Mouse (Mus musculus) erythroblast, embryonic 14.5 days (primary cell): ENCODE measurements around the gene Sox4. TPM values are rescaled to one million over a fixed set of nuclear protein-coding genes. Genes with fewer than 3 reads are reported as not detected.

Experiments used
- H3K27me3 ChIP-seq: 2 replicates; pipeline ENCODE4 v1.6.1; 2012; ENCODE audit warnings: inconsistent platforms; ENCODE audit not compliant: control insufficient read depth
- H3K36me3 ChIP-seq: 2 replicates; pipeline ENCODE4 v1.6.1; 2012; ENCODE audit warnings: mild to moderate bottlenecking, inconsistent platforms; ENCODE audit not compliant: control insufficient read depth
- H3K4me1 ChIP-seq: 2 replicates; pipeline ENCODE4 v1.6.1; 2012; ENCODE audit warnings: inconsistent platforms; ENCODE audit not compliant: control insufficient read depth
- H3K4me3 ChIP-seq: replicated peaks from 2 replicates; pipeline ENCODE3; 2012; ENCODE audit warnings: moderate library complexity, mild to moderate bottlenecking, inconsistent platforms
- H3K9me3 ChIP-seq: 2 replicates; pipeline ENCODE4 v1.6.1; 2012; ENCODE audit warnings: low read length, inconsistent platforms, mixed read lengths; ENCODE audit not compliant: control insufficient read depth
- GATA1 ChIP-seq: IDR thresholded peaks from 2 replicates; pipeline ENCODE4 v1.6.1; 2012; ENCODE audit warnings: low read length, inconsistent platforms, mixed read lengths
- TAL1 ChIP-seq: IDR thresholded peaks from 3 replicates; pipeline ENCODE4 v1.6.1; 2012; ENCODE audit warnings: low read length, inconsistent platforms, mixed read lengths
- polyA plus RNA-seq: library from polyadenylated mRNA; stranded (reverse); fragments of >175 nt; gene quantifications from 2 replicates; pipeline ENCODE4 v1.2.3, GENCODE M21; 2012

Gene Sox4
- polyA plus RNA-seq: 0.09 and 0.19 TPM in 2 replicates

DNA sequence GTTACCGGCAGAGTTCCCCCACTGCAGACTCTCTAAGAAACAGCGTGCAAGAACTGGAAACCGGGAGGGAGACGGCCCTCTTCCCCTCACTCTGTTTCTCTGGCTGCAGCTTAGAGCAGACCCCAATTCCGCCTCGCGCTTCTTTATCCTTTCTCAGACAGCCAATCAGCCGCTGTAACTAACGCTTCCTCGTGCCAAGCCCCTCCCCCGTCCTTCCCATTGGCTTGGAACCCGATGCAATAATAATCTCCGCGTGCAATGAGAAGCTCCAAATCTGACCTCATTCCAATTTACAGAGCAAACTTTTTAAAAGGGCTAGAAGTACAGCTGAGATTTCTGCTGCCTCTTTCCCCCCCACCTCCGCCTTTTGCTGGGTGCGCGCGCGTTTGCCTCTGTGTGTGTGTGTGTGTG, at the start of gene Sox4:
Sox4 (minus strand) TSS at position 133 of the 411 bp plus-strand sequence.
- H3K27me3 ChIP-seq: peaks cover 59% of the 10 kb centered on the region
- TF ChIP-seq GATA1 (no peak), TAL1 (no peak)
- H3K36me3 ChIP-seq: no peaks in the 10 kb centered on the region
- peak within 1 kb of the TSS; percentile 56 for H3K4me3 ChIP-seq
- peaks cover 41% of the 10 kb centered on the region for H3K4me1 ChIP-seq
- peaks cover 9% of the 10 kb centered on the region; the same call in 1 of the 2 replicates for H3K9me3 ChIP-seq

DNA sequence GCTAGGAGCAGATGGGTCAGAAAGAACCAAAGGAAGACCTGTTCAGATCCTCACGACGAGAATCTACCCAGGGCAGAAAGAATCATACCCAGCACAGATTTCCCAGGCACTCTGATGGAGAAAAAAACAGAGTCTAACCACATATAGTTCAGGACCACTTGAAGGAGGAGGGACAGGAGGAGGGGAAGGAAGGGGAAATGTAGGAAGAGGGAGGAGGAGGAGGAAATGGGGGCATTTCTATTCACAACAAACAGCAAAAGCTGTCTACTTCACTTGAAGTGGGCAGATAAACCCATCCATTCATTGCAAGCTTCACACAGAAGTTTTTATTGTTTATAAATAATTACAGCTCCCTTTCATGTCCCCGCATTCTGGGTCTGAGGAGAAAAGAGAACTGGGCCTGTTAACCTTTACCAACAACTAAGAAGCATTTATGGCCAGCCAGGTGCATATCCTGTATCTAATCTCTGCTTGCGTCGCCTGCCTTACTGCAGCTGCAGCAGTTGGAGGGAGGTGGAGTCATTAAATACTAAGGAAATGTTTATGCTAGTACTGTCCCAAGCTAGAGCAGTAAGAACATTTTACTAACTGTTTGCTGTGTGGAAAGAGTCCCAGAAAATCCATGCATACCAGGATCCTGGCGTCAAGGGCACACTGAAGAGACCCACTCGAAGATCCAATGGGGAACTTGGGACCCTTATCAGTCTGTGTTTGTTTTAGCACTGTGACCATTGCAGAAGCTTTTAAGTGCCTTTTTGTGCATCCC, 38.6 kb upstream of the Sox4 start:
- no peaks in the 10 kb centered on the region for H3K9me3 ChIP-seq
- no peaks in the 10 kb centered on the region for H3K36me3 ChIP-seq
- TF ChIP-seq TAL1: no peak
- no peak for TF ChIP-seq GATA1
- H3K27me3 ChIP-seq: no peaks in the 10 kb centered on the region
- H3K4me1 ChIP-seq: no peaks in the 10 kb centered on the region
- no peak overlapping the region for H3K4me3 ChIP-seq

DNA sequence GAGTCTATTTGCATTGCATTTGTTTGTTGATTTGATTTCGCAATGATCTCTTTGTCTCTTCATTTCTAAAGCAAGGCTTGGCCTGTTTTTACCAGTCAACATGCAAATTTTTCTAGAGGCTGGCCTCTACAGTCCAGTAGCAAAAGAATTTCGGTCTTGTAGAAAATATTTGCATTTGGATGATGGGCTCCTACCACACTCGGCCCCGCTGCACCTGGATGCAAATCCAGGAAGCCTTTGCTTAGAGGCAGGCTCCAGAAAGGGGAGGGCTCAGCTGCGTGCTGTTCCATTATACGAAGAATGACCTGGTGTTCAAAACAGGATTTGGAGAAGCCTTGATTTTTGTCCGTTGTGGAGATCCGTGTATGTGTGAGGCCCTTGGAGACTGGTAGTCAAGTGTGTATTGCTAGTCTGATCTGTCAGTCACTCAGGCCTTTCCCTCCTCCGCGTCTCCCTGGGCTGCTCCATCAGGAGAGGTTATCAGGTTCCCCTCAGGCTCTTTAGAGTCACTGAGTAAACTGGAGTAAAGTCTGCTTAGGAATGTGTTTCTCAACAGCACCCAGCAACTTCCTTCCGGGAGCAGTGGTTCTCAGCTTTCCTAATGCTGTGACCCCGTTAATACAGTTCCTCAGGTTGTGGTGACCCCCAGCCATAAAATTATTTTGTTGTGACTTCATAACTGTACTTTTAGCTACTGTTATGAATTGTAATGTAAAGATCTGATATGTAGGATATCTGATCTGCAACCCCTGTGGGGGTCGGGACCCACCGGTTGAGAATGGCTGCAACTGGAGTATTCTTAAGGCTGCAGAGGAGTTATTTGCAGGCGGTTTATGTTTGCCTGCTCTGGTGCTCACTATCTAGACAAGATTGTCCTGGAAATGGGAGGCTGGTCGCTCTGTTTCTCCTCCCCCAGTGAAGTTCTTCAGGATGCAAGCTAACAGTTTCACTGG, 35.5 kb upstream of the Sox4 start:
- Histone ChIP-seq H3K9me3 (no peaks in the 10 kb centered on the region), H3K36me3 (no peaks in the 10 kb centered on the region), H3K4me3 (no peak overlapping the region), H3K4me1 (no peaks in the 10 kb centered on the region), H3K27me3 (no peaks in the 10 kb centered on the region)
- TF ChIP-seq TAL1 (no peak), GATA1 (no peak)

DNA sequence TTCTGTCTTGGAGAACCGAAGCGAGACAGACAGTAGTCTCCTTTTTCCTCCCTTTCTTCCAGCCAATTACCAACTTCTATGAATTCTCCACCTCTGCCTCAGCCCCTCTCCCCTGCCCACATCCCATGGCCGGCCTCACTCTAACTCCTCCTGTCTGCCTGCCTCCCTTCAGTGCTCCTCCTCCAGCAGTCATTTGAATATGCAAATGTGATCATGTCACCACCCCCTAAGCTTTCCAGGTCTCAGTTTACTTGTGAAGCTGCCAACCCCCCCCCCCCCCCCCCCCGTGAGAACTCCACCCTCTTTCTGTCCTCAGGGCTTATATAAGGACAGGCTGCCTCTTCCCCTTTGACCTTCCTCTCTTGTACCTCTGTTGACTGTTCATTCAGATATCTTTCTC, 27.2 kb upstream of the Sox4 start:
- TF ChIP-seq TAL1 (no peak), GATA1 (no peak)
- Histone ChIP-seq H3K9me3 (no peaks in the 10 kb centered on the region; the same call in 1 of the 2 replicates), H3K36me3 (no peaks in the 10 kb centered on the region), H3K27me3 (no peaks in the 10 kb centered on the region), H3K4me3 (no peak overlapping the region), H3K4me1 (no peaks in the 10 kb centered on the region)

DNA sequence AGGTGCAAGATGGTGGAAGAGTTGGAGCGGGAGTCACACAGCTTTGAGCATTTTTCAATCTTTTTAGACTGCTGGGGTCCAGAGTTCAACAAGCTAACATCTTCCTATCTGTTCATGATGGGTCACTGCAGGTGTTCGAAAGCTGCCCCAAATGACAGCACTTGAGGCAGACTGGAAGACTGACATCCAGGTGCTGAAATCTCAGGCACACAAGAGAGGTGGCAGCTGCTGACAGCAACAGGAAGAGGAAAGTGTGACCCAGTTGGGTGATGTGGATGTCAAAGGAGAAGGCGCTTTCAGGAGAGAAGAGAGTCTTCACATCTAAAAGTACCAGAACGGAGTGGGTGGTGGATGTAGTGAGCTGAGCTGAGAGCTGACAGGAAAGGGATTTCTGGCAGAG, 21.5 kb upstream of the Sox4 start:
- Histone ChIP-seq H3K4me3 (no peak overlapping the region), H3K4me1 (no peaks in the 10 kb centered on the region), H3K36me3 (no peaks in the 10 kb centered on the region), H3K27me3 (no peaks in the 10 kb centered on the region), H3K9me3 (no peaks in the 10 kb centered on the region; the same call in 1 of the 2 replicates)
- TF ChIP-seq GATA1: no peak
- TF ChIP-seq TAL1: no peak

DNA sequence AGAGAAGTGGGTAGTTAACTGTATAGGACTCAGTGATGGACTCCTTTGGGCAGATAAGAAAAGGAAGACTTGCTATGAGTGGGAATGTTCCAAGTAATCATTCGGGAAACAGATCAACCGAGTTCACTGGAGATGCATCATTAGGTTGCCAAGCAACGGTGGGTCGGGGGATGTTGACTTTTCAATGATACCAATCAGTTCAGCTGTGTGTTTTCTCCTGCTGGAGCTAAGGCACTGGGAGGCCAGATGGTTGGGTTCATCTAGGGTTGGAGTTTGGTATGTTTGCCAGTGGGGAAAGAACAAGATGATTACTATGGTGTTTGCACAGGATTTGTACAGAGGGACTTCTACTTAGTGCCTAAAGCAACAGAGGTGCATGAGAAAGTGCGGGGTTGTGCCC, 21.1 kb upstream of the Sox4 start:
- Histone ChIP-seq H3K4me3 (no peak overlapping the region), H3K4me1 (no peaks in the 10 kb centered on the region), H3K36me3 (no peaks in the 10 kb centered on the region), H3K27me3 (no peaks in the 10 kb centered on the region), H3K9me3 (no peaks in the 10 kb centered on the region; the same call in 1 of the 2 replicates)
- no peak for TF ChIP-seq TAL1
- no peak for TF ChIP-seq GATA1

DNA sequence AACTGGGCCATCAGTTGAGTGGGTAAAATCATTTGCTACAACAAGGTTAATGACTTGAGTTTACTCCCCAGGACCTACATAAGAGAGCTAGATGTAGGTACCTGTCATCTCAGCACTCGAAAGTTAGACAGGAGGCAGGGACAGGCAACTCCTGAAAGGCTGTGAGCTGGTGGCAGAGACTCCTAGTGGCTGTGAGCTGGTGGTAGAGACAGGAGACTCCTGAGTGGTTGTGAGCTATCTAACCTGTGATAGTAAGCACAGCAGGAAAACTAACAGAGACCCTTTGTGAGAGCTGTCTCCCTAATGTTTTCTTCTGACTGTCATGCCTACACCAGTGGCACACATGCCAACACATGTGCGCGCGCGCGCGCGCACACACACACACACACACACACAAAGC, 7.4 kb upstream of the Sox4 start:
- Histone ChIP-seq H3K4me1 (peaks cover 30% of the 10 kb centered on the region), H3K36me3 (no peaks in the 10 kb centered on the region), H3K9me3 (no peaks in the 10 kb centered on the region), H3K27me3 (peaks cover 14% of the 10 kb centered on the region), H3K4me3 (no peak overlapping the region)
- TF ChIP-seq GATA1 (no peak), TAL1 (no peak)

DNA sequence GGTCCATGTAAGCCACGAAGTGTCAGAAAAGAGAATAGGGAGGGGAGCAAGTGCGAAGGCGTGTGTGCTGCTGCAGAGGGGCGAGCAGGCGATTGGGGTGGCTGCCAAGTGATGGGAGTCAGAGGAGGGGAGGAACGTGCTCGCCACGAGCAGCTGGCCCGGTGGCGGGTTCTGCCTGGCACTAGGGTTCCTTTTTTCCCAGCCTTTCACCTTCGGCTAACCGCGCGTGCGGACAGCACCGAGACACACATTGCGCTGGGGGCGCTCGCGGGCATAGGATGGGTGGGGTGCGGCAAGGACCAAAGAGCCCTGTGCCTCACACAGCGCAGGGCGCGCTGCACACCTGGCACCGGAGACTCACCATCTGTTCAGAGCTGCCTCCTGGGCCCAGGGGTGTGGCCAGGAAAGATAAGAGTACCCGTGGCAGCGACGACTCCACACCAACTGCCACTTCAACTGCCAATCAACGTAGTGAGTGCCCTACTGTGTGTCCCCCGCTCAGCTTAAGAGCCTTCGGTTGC, 6.0 kb upstream of the Sox4 start:
- Histone ChIP-seq H3K36me3 (no peaks in the 10 kb centered on the region), H3K4me3 (peak overlapping the region; percentile 64), H3K9me3 (no peaks in the 10 kb centered on the region), H3K27me3 (peaks cover 18% of the 10 kb centered on the region), H3K4me1 (peaks cover 30% of the 10 kb centered on the region)
- TF ChIP-seq TAL1 (no peak), GATA1 (no peak)

DNA sequence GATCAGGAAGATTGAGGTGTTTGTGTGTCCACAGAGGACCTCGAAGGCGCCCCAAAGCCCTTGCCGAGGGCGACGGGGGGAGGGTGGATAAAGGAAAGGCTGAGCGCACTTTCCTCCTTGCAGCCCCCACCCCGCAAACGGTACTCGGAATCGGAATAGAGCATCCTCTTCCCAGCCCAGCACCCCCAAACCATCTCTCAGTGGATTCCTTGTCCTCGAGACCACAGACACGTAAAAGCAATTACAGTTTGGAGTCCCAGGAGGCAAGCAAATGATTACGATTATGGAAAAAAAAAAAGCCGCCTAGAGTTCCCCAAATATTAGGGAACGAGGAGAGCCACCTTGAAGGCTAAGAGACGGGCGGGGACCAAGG, 5.5 kb upstream of the Sox4 start:
- Histone ChIP-seq H3K4me1 (peaks cover 30% of the 10 kb centered on the region), H3K36me3 (no peaks in the 10 kb centered on the region), H3K27me3 (peaks cover 20% of the 10 kb centered on the region), H3K4me3 (peak overlapping the region; percentile 64), H3K9me3 (no peaks in the 10 kb centered on the region)
- TF ChIP-seq GATA1 (no peak), TAL1 (no peak)
